Mouse (Mus musculus) liver, adult 2 months (tissue): ENCODE data around the gene Snx20.

Source experiments
- CTCF ChIP-seq: fragments of 200-500 bp; IDR thresholded peaks from 2 replicates; pipeline ENCODE4 v1.5.1; 2011; ENCODE audit warnings: low read depth, low read length, control low read depth
- POLR2A ChIP-seq: fragments of 200-500 bp; IDR thresholded peaks from 2 replicates; pipeline ENCODE4 v1.6.1; 2011; ENCODE audit warnings: low read length, control low read depth; ENCODE audit not compliant: insufficient read depth; ENCODE audit errors: extremely low read depth

DNA sequence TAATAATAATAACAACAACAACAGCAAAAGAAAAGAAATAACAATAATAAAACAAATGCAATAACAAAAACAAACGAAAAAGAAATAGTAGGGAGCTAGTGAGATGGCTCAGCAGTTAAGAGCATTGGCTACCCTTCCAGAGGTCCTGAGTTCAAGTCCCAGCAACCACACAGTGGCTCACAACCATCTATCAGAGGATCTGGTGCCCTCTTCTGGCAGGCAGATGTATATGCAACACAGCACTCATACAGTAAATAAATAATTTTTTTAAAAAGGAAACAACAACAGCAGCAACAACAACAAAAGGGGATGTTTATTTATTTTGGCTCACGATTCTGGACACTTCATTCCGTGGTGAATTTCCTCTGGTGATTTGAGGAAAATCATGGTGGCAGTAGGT is 16.4 kb downstream of the Snx20 start:
- peak; percentile 40; the same call in 1 of the 2 replicates for TF ChIP-seq CTCF
- TF ChIP-seq POLR2A, result no peak
